Mouse (Mus musculus): ENCODE data around the gene Map3k7. TPM values are rescaled to one million over a fixed set of nuclear protein-coding genes. Genes with fewer than 3 reads are reported as not detected.

Gene Map3k7
- total and polyA plus RNA-seq, 3 experiments, result 31.2 to 54.2 TPM; not detected in 1

GRCm38 (mm10) chr4:32010808-32011207 lies 46.9 kb downstream of the Map3k7 start:
- Histone ChIP-seq H3K4me3 (ENCODE audit: control insufficient read depth in 1 of 2, insufficient read depth in 1 of 2, low read depth in 2 of 2, low read length in 2 of 2) (no peak overlapping the region), H3K27ac (ENCODE audit: control insufficient read depth, low read depth, low read length) (no peak overlapping the region), H3K9ac (ENCODE audit: control insufficient read depth, low read depth, low read length, poor library complexity, severe bottlenecking) (no peak overlapping the region), H3K4me1 (ENCODE audit: control insufficient read depth in 1 of 2, insufficient read depth in 2 of 2, low read length in 2 of 2) (peaks cover 0 to 7% of the 10 kb centered on the region in 2 experiments; a peak in 2 of 4 replicates), H3K27me3 (ENCODE audit: control insufficient read depth in 1 of 2, insufficient read depth in 2 of 2, low read length in 2 of 2) (no peaks in the 10 kb centered on the region), H3K9me3 (replicated peaks; ENCODE audit: insufficient read depth, low read length) (no peaks in the 10 kb centered on the region), H3K79me2 (ENCODE audit: control insufficient read depth, insufficient read depth, low read length, poor library complexity) (no peaks in the 10 kb centered on the region), H3K36me3 (ENCODE audit: control insufficient read depth in 1 of 2, insufficient read depth in 2 of 2, low read length in 2 of 2) (peaks cover 6 to 33% of the 10 kb centered on the region in 2 experiments)
- no peak for DNase-seq (ENCODE audit: low read depth, low spot score)
- no peak for TF ChIP-seq ZC3H11A (IDR thresholded peaks at IDR 0.05; ENCODE audit: low read depth, low read length)
- TF ChIP-seq SMC3 (IDR thresholded peaks at IDR 0.05; ENCODE audit: low read depth, low read length), result no peak
- no peak for TF ChIP-seq ZMIZ1 (IDR thresholded peaks at IDR 0.05; ENCODE audit: low read depth, low read length)
- no peak for TF ChIP-seq GATA1 (IDR thresholded peaks at IDR 0.05; ENCODE audit: low read depth, low read length)
- no peak for TF ChIP-seq MAFK (IDR thresholded peaks at IDR 0.05; ENCODE audit: borderline replicate concordance, low read depth, low read length)

GRCm38 (mm10) chr4:32011218-32011973 lies 47.5 kb downstream of the Map3k7 start:
- TF ChIP-seq JUND (IDR thresholded peaks at IDR 0.05; ENCODE audit: low read depth, low read length) (no peak), CTCF (IDR thresholded peaks at IDR 0.05 in 2 of 3, conservative IDR thresholded peaks at IDR 0.05 in 1 of 3; ENCODE audit: control insufficient read depth in 1 of 3, insufficient read depth in 1 of 3, low read depth in 2 of 3, low read length in 3 of 3, poor library complexity in 1 of 3, severe bottlenecking in 1 of 3) (no peak), CHD1 (IDR thresholded peaks at IDR 0.05; ENCODE audit: low read depth, low read length) (no peak), NRF1 (IDR thresholded peaks at IDR 0.05; ENCODE audit: insufficient read depth, low read depth, low read length, poor library complexity, severe bottlenecking) (no peak), ZNF384 (IDR thresholded peaks at IDR 0.05; ENCODE audit: low read depth, low read length) (no peak), POLR2A (IDR thresholded peaks at IDR 0.05; ENCODE audit: control insufficient read depth in 1 of 2, insufficient read depth in 1 of 2, low read depth in 1 of 2, low read length in 2 of 2, poor library complexity in 1 of 2) (no peak), POLR2AphosphoS2 (IDR thresholded peaks at IDR 0.05; ENCODE audit: low read length) (no peak), ETS1 (IDR thresholded peaks at IDR 0.05; ENCODE audit: low read depth, low read length) (no peak), MYC (IDR thresholded peaks at IDR 0.05; ENCODE audit: low read depth, low read length) (no peak), USF1 (IDR thresholded peaks at IDR 0.05; ENCODE audit: low read depth, low read length) (no peak), KAT2A (conservative IDR thresholded peaks at IDR 0.05; ENCODE audit: low read depth, low read length) (no peak), MXI1 (IDR thresholded peaks at IDR 0.05; ENCODE audit: low read depth, low read length) (no peak), ZMIZ1 (IDR thresholded peaks at IDR 0.05; ENCODE audit: low read depth, low read length) (no peak)
- no peak overlapping the region for H3K9ac ChIP-seq (ENCODE audit: control insufficient read depth, low read depth, low read length, poor library complexity, severe bottlenecking)
- no peaks in the 10 kb centered on the region for H3K79me2 ChIP-seq (ENCODE audit: control insufficient read depth, insufficient read depth, low read length, poor library complexity)
- H3K27ac ChIP-seq (ENCODE audit: control insufficient read depth, low read depth, low read length), result no peak overlapping the region
- no peaks in the 10 kb centered on the region for H3K9me3 ChIP-seq (replicated peaks; ENCODE audit: insufficient read depth, low read length)
- peaks cover 0 to 2% of the 10 kb centered on the region in 2 experiments; a peak in 1 of 4 replicates for H3K4me1 ChIP-seq (ENCODE audit: control insufficient read depth in 1 of 2, insufficient read depth in 2 of 2, low read length in 2 of 2)
- peaks cover under 1 to 31% of the 10 kb centered on the region in 2 experiments; a peak in 3 of 4 replicates for H3K36me3 ChIP-seq (ENCODE audit: control insufficient read depth in 1 of 2, insufficient read depth in 2 of 2, low read length in 2 of 2)
- DNase-seq (ENCODE audit: low read depth, low spot score), result no peak
- no peak overlapping the region for H3K4me3 ChIP-seq (ENCODE audit: control insufficient read depth in 1 of 2, insufficient read depth in 1 of 2, low read depth in 2 of 2, low read length in 2 of 2)
- H3K27me3 ChIP-seq (ENCODE audit: control insufficient read depth in 1 of 2, insufficient read depth in 2 of 2, low read length in 2 of 2), result no peaks in the 10 kb centered on the region
